Mouse (Mus musculus): ENCODE measurements around the gene Cd200. TPM values are rescaled to one million over a fixed set of nuclear protein-coding genes. Genes with fewer than 3 reads are reported as not detected.

Cd200 gene
- polyA plus RNA-seq, 1 experiment, result 56.1 TPM

GRCm38 (mm10) chr16:45407645-45408400 lies 1.0 kb downstream of the Cd200 start:
- 36% methylated on average over 9 of the region's 9 CpGs for WGBS
- DNase-seq (ENCODE audit: low read depth in 1 of 2, low spot score in 2 of 2), result no peak
- peak overlapping the region; percentile 94 for H3K4me3 ChIP-seq (ENCODE audit: extremely low read depth, insufficient read depth, insufficient read length)

GRCm38 (mm10) chr16:45407091-45407490 lies 1.8 kb downstream of the Cd200 start:
- WGBS, result 82% methylated on average over 5 of the region's 5 CpGs
- DNase-seq (ENCODE audit: low read depth in 1 of 2, low spot score in 2 of 2), result no peak
- TF ChIP-seq POLR2A (IDR thresholded peaks at IDR 0.05; ENCODE audit: low read depth, low read length), result no peak
- no peak for TF ChIP-seq CTCF (IDR thresholded peaks at IDR 0.05; ENCODE audit: extremely low read depth, insufficient read depth, insufficient read length, insufficient replicate concordance)
- Histone ChIP-seq H3K36me3 (ENCODE audit: control insufficient read depth, insufficient read depth, low read length) (peaks cover 2% of the 10 kb centered on the region; the same call in 1 of the 2 replicates), H3K27ac (ENCODE audit: insufficient read depth, low read length) (no peak overlapping the region), H3K4me1 (ENCODE audit: control insufficient read depth, insufficient read depth, insufficient read length) (peaks cover 4% of the 10 kb centered on the region), H3K27me3 (ENCODE audit: control insufficient read depth, insufficient read depth, low read length) (no peaks in the 10 kb centered on the region), H3K4me3 (ENCODE audit: extremely low read depth, insufficient read depth, insufficient read length) (peak overlapping the region; percentile 30; the same call in 1 of the 2 replicates)

More at GRCm38 (mm10) chr16:45407645-45408400, 1.0 kb downstream of the Cd200 start:
- peaks cover 4% of the 10 kb centered on the region for H3K4me1 ChIP-seq (ENCODE audit: control insufficient read depth, insufficient read depth, insufficient read length)
- H3K36me3 ChIP-seq (ENCODE audit: control insufficient read depth, insufficient read depth, low read length), result no peaks in the 10 kb centered on the region; the same call in 1 of the 2 replicates
- H3K27ac ChIP-seq (ENCODE audit: insufficient read depth, low read length), result peak overlapping the region; percentile 72
- H3K27me3 ChIP-seq (ENCODE audit: control insufficient read depth, insufficient read depth, low read length), result no peaks in the 10 kb centered on the region
- TF ChIP-seq POLR2A (IDR thresholded peaks at IDR 0.05; ENCODE audit: low read depth, low read length) (no peak), CTCF (IDR thresholded peaks at IDR 0.05; ENCODE audit: extremely low read depth, insufficient read depth, insufficient read length, insufficient replicate concordance) (no peak)

- WGBS, result 68% methylated on average over 2 of the region's 2 CpGs
These were observed 5.9 kb downstream of the Cd200 start for GRCm38 (mm10) chr16:45402951-45403350.

GRCm38 (mm10) chr16:45402036-45402435 lies 6.8 kb downstream of the Cd200 start:
- Histone ChIP-seq H3K27me3 (ENCODE audit: control insufficient read depth, insufficient read depth, low read length) (no peaks in the 10 kb centered on the region), H3K36me3 (ENCODE audit: control insufficient read depth, insufficient read depth, low read length) (peaks cover 6% of the 10 kb centered on the region), H3K27ac (ENCODE audit: insufficient read depth, low read length) (no peak overlapping the region), H3K4me3 (ENCODE audit: extremely low read depth, insufficient read depth, insufficient read length) (no peak overlapping the region), H3K4me1 (ENCODE audit: control insufficient read depth, insufficient read depth, insufficient read length) (peaks cover 4% of the 10 kb centered on the region; the same call in 1 of the 2 replicates)
- WGBS, result 93% methylated on average over 1 of the region's 1 CpGs
- DNase-seq (ENCODE audit: low read depth in 1 of 2, low spot score in 2 of 2), result no peak
- TF ChIP-seq CTCF (IDR thresholded peaks at IDR 0.05; ENCODE audit: extremely low read depth, insufficient read depth, insufficient read length, insufficient replicate concordance) (no peak), POLR2A (IDR thresholded peaks at IDR 0.05; ENCODE audit: low read depth, low read length) (no peak)

More at GRCm38 (mm10) chr16:45402951-45403350, 5.9 kb downstream of the Cd200 start:
- no peaks in the 10 kb centered on the region for H3K27me3 ChIP-seq (ENCODE audit: control insufficient read depth, insufficient read depth, low read length)
- H3K4me1 ChIP-seq (ENCODE audit: control insufficient read depth, insufficient read depth, insufficient read length), result peaks cover 4% of the 10 kb centered on the region
- H3K36me3 ChIP-seq (ENCODE audit: control insufficient read depth, insufficient read depth, low read length), result peaks cover 6% of the 10 kb centered on the region
- DNase-seq (ENCODE audit: low read depth in 1 of 2, low spot score in 2 of 2), result no peak
- TF ChIP-seq CTCF (IDR thresholded peaks at IDR 0.05; ENCODE audit: extremely low read depth, insufficient read depth, insufficient read length, insufficient replicate concordance), result no peak
- no peak for TF ChIP-seq POLR2A (IDR thresholded peaks at IDR 0.05; ENCODE audit: low read depth, low read length)
- H3K4me3 ChIP-seq (ENCODE audit: extremely low read depth, insufficient read depth, insufficient read length), result no peak overlapping the region
- peak overlapping the region; percentile 8; the same call in 1 of the 2 replicates for H3K27ac ChIP-seq (ENCODE audit: insufficient read depth, low read length)

- no peak overlapping the region for H3K4me3 ChIP-seq (ENCODE audit: extremely low read depth, insufficient read depth, insufficient read length)
- no peaks in the 10 kb centered on the region for H3K27me3 ChIP-seq (ENCODE audit: control insufficient read depth, insufficient read depth, low read length)
- 0 out of 2 replicates have a peak overlapping the region, but pooled peaks have one; percentile 1 for H3K27ac ChIP-seq (ENCODE audit: insufficient read depth, low read length)
- WGBS, result 81% methylated on average over 9 of the region's 9 CpGs
- peaks cover 18% of the 10 kb centered on the region for H3K36me3 ChIP-seq (ENCODE audit: control insufficient read depth, insufficient read depth, low read length)
- DNase-seq (ENCODE audit: low read depth in 1 of 2, low spot score in 2 of 2), result no peak
- H3K4me1 ChIP-seq (ENCODE audit: control insufficient read depth, insufficient read depth, insufficient read length), result no peaks in the 10 kb centered on the region; the same call in 1 of the 2 replicates
- no peak for TF ChIP-seq CTCF (IDR thresholded peaks at IDR 0.05; ENCODE audit: extremely low read depth, insufficient read depth, insufficient read length, insufficient replicate concordance)
- TF ChIP-seq POLR2A (IDR thresholded peaks at IDR 0.05; ENCODE audit: low read depth, low read length), result no peak
These were observed 8.8 kb downstream of the Cd200 start for GRCm38 (mm10) chr16:45399947-45400555.

- H3K36me3 ChIP-seq (ENCODE audit: control insufficient read depth, insufficient read depth, low read length), result peaks cover 19% of the 10 kb centered on the region
- WGBS, result 86% methylated on average over 3 of the region's 3 CpGs
These were observed 9.4 kb downstream of the Cd200 start for GRCm38 (mm10) chr16:45399411-45399810.

More at GRCm38 (mm10) chr16:45399411-45399810, 9.4 kb downstream of the Cd200 start:
- no peak for TF ChIP-seq CTCF (IDR thresholded peaks at IDR 0.05; ENCODE audit: extremely low read depth, insufficient read depth, insufficient read length, insufficient replicate concordance)
- TF ChIP-seq POLR2A (IDR thresholded peaks at IDR 0.05; ENCODE audit: low read depth, low read length), result no peak
- H3K4me1 ChIP-seq (ENCODE audit: control insufficient read depth, insufficient read depth, insufficient read length), result no peaks in the 10 kb centered on the region; the same call in 1 of the 2 replicates
- no peak overlapping the region for H3K27ac ChIP-seq (ENCODE audit: insufficient read depth, low read length)
- no peaks in the 10 kb centered on the region for H3K27me3 ChIP-seq (ENCODE audit: control insufficient read depth, insufficient read depth, low read length)
- no peak overlapping the region for H3K4me3 ChIP-seq (ENCODE audit: extremely low read depth, insufficient read depth, insufficient read length)
- DNase-seq (ENCODE audit: low read depth in 1 of 2, low spot score in 2 of 2), result no peak

All from spleen, adult 2 months (tissue).